Mouse (Mus musculus): ENCODE data around the gene Tars. TPM values are rescaled to one million over a fixed set of nuclear protein-coding genes. Genes with fewer than 3 reads are reported as not detected.

Tars gene
- 78.8 and 86.0 TPM in 2 replicates for polyA plus RNA-seq (2016; fragmentation: Nextera tagmentation; extraction: Ambion mirVana)

DNA sequence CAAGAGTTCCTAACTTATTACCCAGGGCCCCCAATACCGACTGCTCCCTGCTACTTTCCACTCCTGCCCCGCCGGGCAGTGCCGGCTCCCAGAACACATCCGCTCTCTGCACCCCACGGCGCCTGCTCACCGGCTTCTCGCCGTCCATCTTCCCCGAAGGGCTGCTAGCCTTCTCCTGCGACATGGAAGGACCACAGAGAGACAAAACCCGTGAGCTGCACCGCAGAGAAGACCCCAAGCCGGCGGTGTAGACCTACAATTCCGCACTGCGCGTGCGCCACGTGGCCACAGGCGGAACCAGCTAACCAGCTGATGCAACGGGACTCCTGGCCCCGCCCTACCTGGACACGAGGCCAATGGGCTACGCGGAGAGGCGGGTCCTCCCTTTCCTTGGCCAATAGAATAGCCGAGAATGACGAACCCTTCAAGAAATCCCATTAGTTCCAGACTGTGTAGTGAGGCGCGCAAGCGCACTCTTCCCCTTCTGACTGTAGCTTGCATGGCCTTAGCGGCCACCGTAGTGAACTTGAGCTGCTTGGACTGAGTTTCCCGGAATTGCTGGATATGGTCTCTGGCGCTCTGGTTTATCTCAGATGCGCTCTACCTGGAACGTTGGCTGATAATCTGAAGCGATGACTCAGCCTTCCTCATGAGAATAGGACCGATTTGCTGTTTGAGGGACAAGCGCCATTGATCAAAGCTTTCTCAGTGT, at the start of gene Tars:
TSS of gene Tars (minus strand) at position 310 of the 712 bp plus-strand sequence.
- Histone ChIP-seq H3K36me3 (replicated peaks) (peaks cover 3% of the 10 kb centered on the region; the same call in 1 of the 2 replicates), H3K9me3 (no peaks in the 10 kb centered on the region), H3K4me3 (replicated peaks) (peak within 1 kb of the TSS; percentile 79), H3K27me3 (peaks cover 7% of the 10 kb centered on the region; the same call in 1 of the 2 replicates), H3K27ac (peak within 1 kb of the TSS; percentile 36; the same call in 1 of the 2 replicates), H3K9ac (peak within 1 kb of the TSS; percentile 77), H3K4me1 (peaks cover 17% of the 10 kb centered on the region), H3K4me2 (peak within 1 kb of the TSS; percentile 80)
- under 1% methylated on average over 42 of the region's 42 CpGs for WGBS
- ATAC-seq (ENCODE audit: low FRiP score), result peak; percentile 100

DNA sequence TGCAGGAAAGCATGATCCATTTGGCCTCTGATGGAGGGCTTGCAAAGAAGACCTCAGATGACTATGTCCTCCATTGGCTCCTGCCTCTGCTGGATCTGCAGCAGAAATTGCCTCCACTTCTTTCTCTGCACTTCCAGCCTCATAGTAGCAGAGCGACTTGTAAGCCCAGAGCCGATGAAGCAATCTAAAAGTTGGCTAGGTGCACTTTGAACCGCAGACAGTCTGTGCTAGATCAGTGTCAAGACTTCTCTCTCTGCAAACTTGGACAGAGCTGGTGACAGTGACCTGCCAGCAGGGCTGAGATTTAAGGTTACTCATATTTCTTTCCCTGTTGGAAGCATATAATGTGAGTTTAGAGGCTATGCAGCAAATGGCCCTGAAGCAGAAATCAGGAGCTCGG, 37.9 kb upstream of the Tars start:
- H3K27ac ChIP-seq, result no peak overlapping the region
- H3K4me3 ChIP-seq (replicated peaks), result no peak overlapping the region
- no peaks in the 10 kb centered on the region for H3K9me3 ChIP-seq
- H3K4me1 ChIP-seq, result no peaks in the 10 kb centered on the region
- H3K27me3 ChIP-seq, result no peaks in the 10 kb centered on the region
- no peak overlapping the region for H3K9ac ChIP-seq
- no peaks in the 10 kb centered on the region for H3K36me3 ChIP-seq (replicated peaks)
- 96% methylated on average over 4 of the region's 4 CpGs for WGBS
- no peak for ATAC-seq (ENCODE audit: low FRiP score)
- no peak overlapping the region for H3K4me2 ChIP-seq

DNA sequence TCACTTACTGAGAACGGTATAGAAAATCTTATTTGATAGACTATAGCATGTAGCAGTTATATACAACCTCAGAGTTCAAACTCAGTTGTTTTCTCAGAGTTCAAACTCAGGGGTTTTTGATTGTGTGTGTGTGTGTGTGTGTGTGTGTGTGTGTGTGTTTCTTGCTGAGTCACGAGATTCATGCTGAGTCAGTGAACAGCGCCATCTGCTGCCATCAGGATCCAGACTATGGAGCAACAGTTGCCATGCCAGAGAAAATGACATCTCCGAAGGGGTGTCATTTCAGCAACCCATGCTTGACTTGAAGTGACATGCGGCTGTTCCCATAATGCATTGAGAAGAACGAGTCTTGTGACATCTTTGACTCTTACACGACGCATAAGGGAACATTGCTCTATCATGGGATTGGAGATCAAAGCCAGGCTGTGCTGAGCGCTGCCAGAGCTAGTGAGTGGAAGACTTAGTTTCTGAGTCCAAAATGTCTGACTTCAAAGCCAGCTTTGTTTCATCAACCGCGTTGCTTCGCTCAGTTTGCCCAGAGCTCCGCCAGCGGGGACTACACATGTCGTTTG, 37.3 kb upstream of the Tars start:
- no peaks in the 10 kb centered on the region for H3K4me1 ChIP-seq
- no peak overlapping the region for H3K4me2 ChIP-seq
- no peak overlapping the region for H3K9ac ChIP-seq
- ATAC-seq (ENCODE audit: low FRiP score), result no peak
- no peaks in the 10 kb centered on the region for H3K36me3 ChIP-seq (replicated peaks)
- H3K4me3 ChIP-seq (replicated peaks), result no peak overlapping the region
- no peak overlapping the region for H3K27ac ChIP-seq
- H3K9me3 ChIP-seq, result 0 out of 2 replicates have a peak, but pooled peaks cover under 1% of the 10 kb centered on the region
- no peaks in the 10 kb centered on the region for H3K27me3 ChIP-seq
- WGBS, result 93% methylated on average over 15 of the region's 15 CpGs

DNA sequence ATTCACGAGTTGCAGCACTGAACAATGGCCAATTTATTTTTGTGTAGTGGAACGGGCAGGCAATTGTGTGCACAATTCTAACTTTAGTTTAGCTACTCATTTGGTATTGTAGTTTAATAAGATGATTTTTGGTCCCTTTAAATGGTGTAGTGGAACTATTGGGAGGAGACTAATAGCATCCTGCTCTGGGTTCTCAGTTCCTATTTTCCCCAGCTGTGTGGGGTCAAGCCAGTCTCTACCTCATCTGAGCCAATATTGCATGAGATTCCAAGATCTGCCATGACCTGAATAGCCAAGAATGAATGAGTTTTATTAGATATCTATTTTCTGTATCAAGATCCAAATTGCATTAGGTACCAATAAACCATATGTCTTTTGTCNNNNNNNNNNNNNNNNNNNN, 27.4 kb upstream of the Tars start:
- 0 out of 2 replicates have a peak, but pooled peaks cover 3% of the 10 kb centered on the region for H3K9me3 ChIP-seq
- ATAC-seq (ENCODE audit: low FRiP score), result no peak
- no peaks in the 10 kb centered on the region for H3K4me1 ChIP-seq
- H3K4me2 ChIP-seq, result no peak overlapping the region
- H3K36me3 ChIP-seq (replicated peaks), result no peaks in the 10 kb centered on the region
- H3K9ac ChIP-seq, result no peak overlapping the region
- WGBS, result 69% methylated on average over 2 of the region's 2 CpGs
- no peak overlapping the region for H3K27ac ChIP-seq
- H3K27me3 ChIP-seq, result no peaks in the 10 kb centered on the region
- H3K4me3 ChIP-seq (replicated peaks), result no peak overlapping the region

DNA sequence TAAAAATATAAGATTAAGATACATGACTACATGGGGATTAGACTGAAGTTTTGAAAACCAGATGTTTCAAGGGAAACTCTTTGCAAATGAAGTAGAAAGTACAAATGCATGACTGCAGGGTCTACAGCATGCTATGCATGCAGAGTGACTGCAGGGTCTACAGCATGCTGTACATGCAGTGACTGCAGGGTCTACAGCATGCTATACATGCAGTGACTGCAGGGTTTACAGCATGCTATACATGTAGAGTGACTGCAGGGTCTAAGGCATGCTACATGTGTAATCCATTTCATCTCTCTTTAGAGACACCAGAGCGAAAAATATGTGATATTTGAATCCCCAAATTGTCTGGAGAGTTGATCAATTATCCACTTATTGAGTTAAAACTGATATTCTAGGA, 14.0 kb upstream of the Tars start:
- H3K27me3 ChIP-seq, result no peaks in the 10 kb centered on the region
- H3K27ac ChIP-seq, result no peak overlapping the region
- no peaks in the 10 kb centered on the region for H3K36me3 ChIP-seq (replicated peaks)
- H3K4me3 ChIP-seq (replicated peaks), result no peak overlapping the region
- no peak overlapping the region for H3K4me2 ChIP-seq
- no peak overlapping the region for H3K9ac ChIP-seq
- no peaks in the 10 kb centered on the region for H3K9me3 ChIP-seq
- no peak for ATAC-seq (ENCODE audit: low FRiP score)
- 80% methylated on average over 1 of the region's 1 CpGs for WGBS
- H3K4me1 ChIP-seq, result no peaks in the 10 kb centered on the region

DNA sequence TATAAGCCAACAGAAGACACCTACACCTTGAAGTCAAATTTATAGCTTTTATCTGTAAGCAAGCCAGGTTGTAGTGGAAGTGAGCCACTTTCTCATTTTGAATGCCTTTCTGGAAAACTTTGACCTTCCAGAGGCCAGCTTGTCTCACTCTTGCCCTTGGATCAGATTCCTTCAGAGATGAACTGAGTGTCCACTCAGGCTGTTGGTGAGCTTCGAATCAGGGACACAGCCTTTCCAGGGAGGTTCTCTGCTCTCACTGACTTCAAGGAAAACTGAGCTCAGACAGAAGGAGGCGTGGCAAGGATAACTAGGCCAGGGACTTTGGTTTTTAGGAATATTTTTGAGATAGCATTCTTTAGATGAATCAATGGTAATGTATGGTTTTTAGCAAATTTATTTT, 13.1 kb upstream of the Tars start:
- ATAC-seq (ENCODE audit: low FRiP score), result no peak
- H3K9me3 ChIP-seq, result no peaks in the 10 kb centered on the region
- H3K27me3 ChIP-seq, result no peaks in the 10 kb centered on the region
- H3K4me1 ChIP-seq, result no peaks in the 10 kb centered on the region
- H3K4me2 ChIP-seq, result no peak overlapping the region
- H3K9ac ChIP-seq, result no peak overlapping the region
- no peaks in the 10 kb centered on the region for H3K36me3 ChIP-seq (replicated peaks)
- H3K4me3 ChIP-seq (replicated peaks), result no peak overlapping the region
- H3K27ac ChIP-seq, result no peak overlapping the region
- 84% methylated on average over 2 of the region's 2 CpGs for WGBS

DNA sequence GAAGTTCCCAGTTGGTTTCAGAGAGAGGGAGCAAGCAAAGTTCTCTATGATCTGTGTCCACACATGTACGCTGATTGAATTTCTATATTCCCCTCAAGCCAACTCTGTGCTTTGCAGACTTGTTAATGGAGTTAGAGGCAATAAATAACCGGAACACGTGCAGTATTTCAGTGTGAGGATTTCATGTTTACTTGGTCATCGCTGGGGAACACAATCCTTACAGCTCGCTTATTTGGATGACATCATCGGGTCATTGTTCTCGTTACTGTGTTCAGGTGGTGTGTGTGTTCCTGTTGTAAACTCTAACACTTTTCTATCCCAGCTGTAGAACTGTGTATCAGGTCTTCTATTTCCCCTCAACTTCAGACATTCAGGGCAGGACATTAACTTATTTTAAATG, 12.4 kb upstream of the Tars start:
- Histone ChIP-seq H3K9me3 (no peaks in the 10 kb centered on the region), H3K27ac (no peak overlapping the region), H3K4me3 (replicated peaks) (no peak overlapping the region), H3K9ac (no peak overlapping the region), H3K4me2 (no peak overlapping the region), H3K36me3 (replicated peaks) (no peaks in the 10 kb centered on the region), H3K27me3 (no peaks in the 10 kb centered on the region), H3K4me1 (no peaks in the 10 kb centered on the region)
- WGBS, result 80% methylated on average over 7 of the region's 7 CpGs
- no peak for ATAC-seq (ENCODE audit: low FRiP score)

DNA sequence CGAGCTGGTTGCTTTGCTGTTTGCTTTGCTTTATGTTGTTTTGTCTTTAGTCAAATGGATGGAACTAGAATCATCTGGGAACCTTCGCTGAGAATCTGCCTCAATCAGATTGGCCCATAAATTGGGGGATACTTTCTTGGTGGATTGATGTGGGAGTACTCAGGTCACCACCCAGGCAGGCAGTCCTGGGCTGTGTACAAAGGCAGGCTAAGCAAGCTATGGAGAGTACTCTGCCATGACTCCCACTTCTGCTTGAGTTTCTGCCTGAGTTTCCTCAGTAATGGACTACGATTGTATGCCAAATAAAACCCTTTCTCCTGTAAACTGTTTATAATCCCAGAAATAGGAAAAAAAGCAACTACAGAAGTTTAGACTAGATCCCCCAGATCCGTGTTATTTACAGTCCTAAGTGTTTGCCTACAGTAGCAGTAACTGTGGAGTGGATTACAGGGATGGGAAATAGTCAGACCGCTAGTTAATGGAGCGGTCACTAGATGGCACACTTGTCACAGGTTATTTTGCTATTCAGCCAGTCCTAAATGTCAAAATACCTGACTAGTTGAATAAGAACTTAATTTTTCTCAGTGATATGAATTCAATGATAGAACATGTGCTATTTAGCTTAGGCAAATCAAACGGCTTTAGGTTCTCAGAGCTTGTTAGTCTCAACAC, 8.8 kb upstream of the Tars start:
- ATAC-seq (ENCODE audit: low FRiP score), result no peak
- Histone ChIP-seq H3K4me2 (no peak overlapping the region), H3K9me3 (no peaks in the 10 kb centered on the region), H3K4me1 (no peaks in the 10 kb centered on the region), H3K9ac (no peak overlapping the region), H3K27ac (no peak overlapping the region), H3K36me3 (replicated peaks) (no peaks in the 10 kb centered on the region), H3K4me3 (replicated peaks) (no peak overlapping the region), H3K27me3 (peaks cover 7% of the 10 kb centered on the region; the same call in 1 of the 2 replicates)
- 42% methylated on average over 7 of the region's 7 CpGs for WGBS

DNA sequence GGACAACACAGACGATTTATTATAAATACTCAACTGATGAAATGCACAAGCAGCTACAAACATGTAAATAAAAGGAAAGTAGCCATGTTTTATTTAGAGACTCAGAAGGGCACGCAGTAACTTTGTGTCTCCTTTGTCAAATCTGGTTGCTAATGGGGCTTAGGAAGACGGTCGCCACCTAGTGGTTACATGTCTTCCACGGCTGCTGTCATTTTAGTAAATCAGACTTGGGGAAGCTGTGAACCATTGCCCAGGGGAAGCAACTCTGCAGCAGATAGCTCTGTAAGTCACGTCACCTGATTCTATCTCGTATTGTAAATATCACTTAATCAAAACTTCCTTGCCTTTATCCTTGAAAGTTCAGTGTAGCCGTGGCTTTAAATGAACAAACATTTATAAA, 7.9 kb upstream of the Tars start:
- Histone ChIP-seq H3K27me3 (peaks cover 7% of the 10 kb centered on the region; the same call in 1 of the 2 replicates), H3K9ac (no peak overlapping the region), H3K36me3 (replicated peaks) (no peaks in the 10 kb centered on the region), H3K4me2 (no peak overlapping the region), H3K4me3 (replicated peaks) (no peak overlapping the region), H3K9me3 (no peaks in the 10 kb centered on the region), H3K27ac (no peak overlapping the region), H3K4me1 (no peaks in the 10 kb centered on the region)
- peak; percentile 30; the same call in 1 of the 2 replicates for ATAC-seq (ENCODE audit: low FRiP score)
- WGBS, result 15% methylated on average over 8 of the region's 8 CpGs

DNA sequence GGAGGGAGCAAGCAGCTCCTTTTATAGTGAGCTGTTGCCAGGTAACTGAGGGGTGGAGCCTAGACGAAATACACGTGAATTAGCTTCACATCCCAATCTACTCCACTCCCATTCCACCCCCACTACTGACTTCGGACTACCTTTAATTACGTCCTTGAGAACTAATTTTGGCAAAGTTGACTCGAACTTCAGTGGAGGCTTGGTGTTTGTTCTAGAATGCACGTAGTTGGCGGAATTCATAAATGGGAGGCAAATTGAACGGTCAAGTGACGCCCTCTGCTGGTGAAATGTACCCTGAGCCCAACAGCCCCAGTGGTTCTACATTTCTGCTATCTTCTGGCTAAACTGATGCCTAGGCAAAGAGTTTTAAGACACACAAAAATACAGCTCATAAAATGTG, 7.3 kb upstream of the Tars start:
- H3K4me3 ChIP-seq (replicated peaks), result no peak overlapping the region
- H3K4me2 ChIP-seq, result no peak overlapping the region
- peaks cover 7% of the 10 kb centered on the region; the same call in 1 of the 2 replicates for H3K27me3 ChIP-seq
- H3K9me3 ChIP-seq, result no peaks in the 10 kb centered on the region
- H3K9ac ChIP-seq, result no peak overlapping the region; the same call in 1 of the 2 replicates
- H3K27ac ChIP-seq, result no peak overlapping the region
- no peaks in the 10 kb centered on the region for H3K36me3 ChIP-seq (replicated peaks)
- 24% methylated on average over 9 of the region's 9 CpGs for WGBS
- ATAC-seq (ENCODE audit: low FRiP score), result no peak
- no peaks in the 10 kb centered on the region for H3K4me1 ChIP-seq

DNA sequence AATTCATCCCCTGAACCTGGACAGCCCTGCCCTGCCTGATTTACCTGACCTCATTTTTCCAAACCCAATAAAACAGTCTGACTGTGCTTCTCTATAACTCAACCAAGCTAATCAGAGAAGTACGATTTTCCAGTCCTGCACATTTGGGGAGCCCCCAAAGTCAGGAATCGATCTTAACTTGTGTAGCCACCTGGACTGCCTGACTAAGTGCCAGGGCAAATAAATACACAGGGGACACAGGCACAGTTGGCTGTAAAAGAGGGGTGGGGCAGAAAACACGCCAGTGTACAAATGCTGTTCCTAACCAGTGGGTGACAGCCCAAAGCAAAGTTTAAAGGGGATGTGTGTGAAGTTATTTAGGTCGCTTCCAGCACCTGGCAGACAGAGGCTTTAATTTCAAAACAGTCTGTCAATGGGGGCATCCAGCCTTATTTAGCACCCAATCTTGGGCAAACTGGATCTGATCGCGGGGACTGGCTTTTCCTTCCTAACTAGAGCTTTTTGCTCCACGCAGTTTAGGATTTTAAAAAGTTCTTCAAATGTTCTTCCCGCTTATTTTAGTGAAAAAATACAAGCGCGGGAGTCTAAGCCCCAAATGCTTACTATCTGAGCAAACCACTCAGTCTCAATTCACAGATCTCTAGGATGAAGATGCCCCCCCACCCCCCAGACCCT, 652 bp downstream of the Tars start:
- no peaks in the 10 kb centered on the region for H3K9me3 ChIP-seq
- H3K4me1 ChIP-seq, result peaks cover 17% of the 10 kb centered on the region
- H3K4me2 ChIP-seq, result peak overlapping the region; percentile 80
- no peak overlapping the region for H3K27ac ChIP-seq
- peak overlapping the region; percentile 77 for H3K9ac ChIP-seq
- WGBS, result 9% methylated on average over 10 of the region's 10 CpGs
- peaks cover 7% of the 10 kb centered on the region; the same call in 1 of the 2 replicates for H3K36me3 ChIP-seq (replicated peaks)
- no peak for ATAC-seq (ENCODE audit: low FRiP score)
- peaks cover 2% of the 10 kb centered on the region; the same call in 1 of the 2 replicates for H3K27me3 ChIP-seq
- peak overlapping the region; percentile 79 for H3K4me3 ChIP-seq (replicated peaks)

DNA sequence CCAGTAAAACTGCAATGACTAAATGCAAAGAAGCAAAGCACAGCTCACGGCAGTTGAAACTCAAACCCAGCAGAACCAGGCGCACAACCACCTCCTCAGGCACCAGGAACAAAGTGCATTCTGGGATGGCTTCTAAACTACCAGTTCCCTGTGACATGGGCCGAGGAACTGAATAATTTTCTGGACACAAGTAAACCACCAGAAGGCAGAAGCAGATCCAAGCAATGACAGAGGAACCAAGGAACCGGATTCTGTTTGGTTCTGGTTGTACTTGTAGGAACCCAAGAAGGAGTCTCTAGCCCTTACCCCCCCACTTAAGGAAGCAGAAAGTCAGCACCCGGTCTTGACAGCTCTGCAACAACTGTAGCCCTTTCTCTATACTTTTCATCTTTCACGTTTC, 3.0 kb downstream of the Tars start:
- H3K9ac ChIP-seq, result no peak overlapping the region
- H3K27me3 ChIP-seq, result no peaks in the 10 kb centered on the region
- peaks cover 17% of the 10 kb centered on the region for H3K4me1 ChIP-seq
- no peak overlapping the region for H3K27ac ChIP-seq
- peaks cover 31% of the 10 kb centered on the region for H3K36me3 ChIP-seq (replicated peaks)
- H3K9me3 ChIP-seq, result no peaks in the 10 kb centered on the region
- no peak for ATAC-seq (ENCODE audit: low FRiP score)
- 94% methylated on average over 6 of the region's 6 CpGs for WGBS
- H3K4me3 ChIP-seq (replicated peaks), result no peak overlapping the region
- H3K4me2 ChIP-seq, result no peak overlapping the region

Measured in forebrain, embryonic 12.5 days (tissue).